Mouse (Mus musculus) cerebellum, postnatal 4 days (tissue): Measurements from ENCODE around the gene Apbb2.
A peak's percentile ranks its signal among the peaks of the same experiment; 100 is the strongest.

Source experiments
- DNase-seq, 2 experiments: peaks; one replicate each; pipeline ENCODE4 v3.0.0; 2022; ENCODE audit warnings: low spot score in 2 of 2, mixed read lengths in 1 of 2

Apbb2 gene

DNA sequence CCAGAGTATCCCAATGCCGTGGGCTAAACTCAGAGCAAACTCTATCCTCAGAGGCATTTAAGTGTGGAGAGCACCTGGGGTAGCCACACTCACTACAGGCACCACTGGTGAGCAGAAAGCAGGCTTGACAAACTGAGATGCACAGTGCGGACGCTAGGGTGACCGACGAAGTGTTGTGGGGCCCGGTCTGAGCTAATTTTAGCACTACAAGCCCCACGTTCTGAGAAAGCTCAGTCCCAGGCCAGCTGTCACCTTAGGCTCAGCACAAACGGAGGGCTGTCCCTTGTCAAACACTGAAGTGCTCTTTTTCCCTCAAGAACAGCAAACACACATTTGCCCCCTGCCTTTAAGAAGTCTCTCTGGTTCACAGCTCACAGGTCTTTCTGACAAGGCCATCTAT is 201.3 kb downstream of the Apbb2 start:
- DNase-seq = no peak

GRCm38 (mm10) chr5:66415700-66416543 is 202.7 kb downstream of the Apbb2 start:
- no peak for DNase-seq

DNA sequence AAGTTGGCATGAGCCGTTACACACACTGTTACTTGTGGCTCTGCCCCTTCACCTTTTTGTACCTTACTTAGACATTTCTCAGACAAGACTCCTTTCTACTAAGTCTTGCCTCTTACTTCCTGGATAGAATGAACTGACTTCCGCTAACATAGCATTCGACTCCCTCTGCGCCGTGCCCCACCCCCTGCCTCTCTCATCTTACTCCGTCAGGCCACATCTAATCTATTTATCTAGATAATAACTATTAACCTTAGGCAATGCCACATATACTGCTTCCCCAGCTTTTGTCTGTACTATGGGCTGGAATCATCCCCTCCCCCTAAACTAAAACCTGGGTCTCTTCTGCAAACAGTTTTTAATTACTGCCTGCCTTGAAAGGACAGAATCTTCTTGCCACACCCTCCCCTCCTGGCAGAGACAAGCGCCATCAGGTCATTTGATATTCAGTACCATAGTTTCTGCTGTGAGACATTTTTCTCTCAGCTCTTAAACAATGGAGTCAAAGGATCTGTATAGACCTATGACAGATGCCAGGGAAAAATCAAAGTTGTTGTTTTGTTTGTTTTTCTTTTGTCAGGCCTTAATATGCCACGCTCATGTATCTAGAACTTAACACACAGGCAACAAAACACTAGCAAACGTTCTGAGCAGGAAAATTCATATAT is 203.4 kb downstream of the Apbb2 start:
- DNase-seq = no peak

GRCm38 (mm10) chr5:66413402-66413801 is 205.2 kb downstream of the Apbb2 start:
- DNase-seq = no peak

- DNase-seq = no peak
Observed at GRCm38 (mm10) chr5:66412821-66413220, 205.8 kb downstream of the Apbb2 start.

DNA sequence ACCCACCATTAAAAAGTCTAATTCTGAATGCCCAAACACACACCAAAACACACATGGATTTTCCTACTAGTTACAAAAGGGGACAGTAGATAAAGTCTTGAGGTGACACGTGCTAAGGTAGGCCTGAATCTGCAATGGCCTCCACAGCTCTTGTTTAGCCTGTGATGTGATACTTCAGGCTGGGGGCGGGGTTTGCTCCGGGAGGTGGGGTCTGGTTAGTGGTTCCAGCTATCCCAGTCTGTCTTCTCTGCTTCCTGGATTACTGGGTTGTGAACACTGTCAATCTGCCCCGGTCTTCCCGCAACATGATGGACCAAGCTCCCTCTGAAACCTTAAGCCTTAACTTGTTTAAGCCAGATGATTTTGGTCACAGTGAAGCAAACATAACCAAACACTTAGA is 210.0 kb downstream of the Apbb2 start:
- DNase-seq = no peak

- no peak for DNase-seq
Observed at GRCm38 (mm10) chr5:66407948-66408347, 210.6 kb downstream of the Apbb2 start.

GRCm38 (mm10) chr5:66406431-66406830 is 212.2 kb downstream of the Apbb2 start:
- DNase-seq = no peak

DNA sequence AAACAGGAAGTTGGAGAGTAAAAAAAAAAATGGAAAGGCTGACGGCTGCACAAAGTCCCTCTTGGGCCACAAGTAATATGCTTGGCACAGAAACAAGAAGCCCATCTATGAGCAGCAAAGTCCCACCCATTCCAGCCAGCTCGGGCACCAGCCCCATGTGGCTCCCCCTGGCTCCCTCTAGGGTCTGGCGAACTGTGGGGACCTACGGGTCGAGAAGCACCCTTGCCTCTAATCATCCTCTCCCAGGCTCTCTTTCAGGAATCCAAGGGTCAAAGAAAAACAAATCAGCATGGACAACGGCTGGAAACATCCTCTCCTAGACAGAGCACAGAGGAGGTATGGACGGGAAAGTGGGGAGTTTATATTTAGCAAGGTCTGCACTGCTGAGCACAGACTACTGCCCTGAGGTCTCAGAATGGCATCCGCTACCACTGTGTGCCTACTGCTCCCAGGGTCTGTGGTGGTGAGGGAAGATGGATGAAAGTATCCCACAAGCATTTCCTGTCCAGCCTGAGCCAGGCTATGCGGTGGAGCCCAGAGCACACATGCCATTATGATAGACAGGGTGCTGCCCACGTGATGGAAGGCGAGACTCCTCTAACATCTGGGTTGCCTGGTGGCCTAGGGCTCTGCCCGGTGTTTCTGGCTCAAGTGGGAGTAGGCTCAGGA is 212.7 kb downstream of the Apbb2 start:
- DNase-seq = no peak

- DNase-seq = no peak
Observed at GRCm38 (mm10) chr5:66405305-66405704, 213.3 kb downstream of the Apbb2 start.

DNA sequence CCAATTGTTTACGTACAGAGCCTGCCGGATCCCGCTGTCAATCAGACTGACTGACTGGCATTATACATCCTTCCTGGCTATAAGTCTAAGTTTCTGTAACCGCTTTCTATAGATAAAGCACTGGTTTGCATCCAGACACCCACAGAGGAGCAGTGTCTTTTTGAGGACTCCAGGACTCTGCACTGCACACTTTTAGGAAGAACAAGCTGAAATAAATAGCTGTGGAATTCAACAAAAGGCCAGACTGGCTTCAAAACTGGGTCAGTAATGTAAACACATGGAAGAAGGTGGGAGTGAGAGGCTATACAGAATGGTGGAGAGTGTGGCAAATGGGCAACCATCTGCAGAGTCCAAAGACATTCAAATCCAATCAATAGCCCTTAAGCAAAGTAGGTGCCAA is 218.0 kb downstream of the Apbb2 start:
- DNase-seq = no peak

DNA sequence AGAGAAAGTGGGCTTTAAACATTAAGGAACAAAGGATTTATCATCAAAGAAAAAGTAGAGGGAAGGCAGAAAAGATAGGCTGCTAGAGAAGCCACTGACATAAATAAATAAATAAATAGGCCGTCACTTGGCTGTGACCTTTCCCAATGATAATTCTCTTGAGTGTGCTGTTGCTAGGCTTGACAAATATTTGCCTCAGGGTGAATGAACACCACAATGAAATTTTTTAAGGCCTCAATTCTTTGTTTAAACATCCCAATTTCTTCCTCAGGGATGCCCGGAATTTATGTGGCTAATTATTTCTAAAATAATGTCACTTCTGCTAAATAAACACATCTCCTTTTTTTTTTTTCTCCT is 219.3 kb downstream of the Apbb2 start:
- DNase-seq = no peak

GRCm38 (mm10) chr5:66398530-66399263 is 219.9 kb downstream of the Apbb2 start:
- DNase-seq = no peak

GRCm38 (mm10) chr5:66393767-66394446 is 224.7 kb downstream of the Apbb2 start:
- DNase-seq = no peak

DNA sequence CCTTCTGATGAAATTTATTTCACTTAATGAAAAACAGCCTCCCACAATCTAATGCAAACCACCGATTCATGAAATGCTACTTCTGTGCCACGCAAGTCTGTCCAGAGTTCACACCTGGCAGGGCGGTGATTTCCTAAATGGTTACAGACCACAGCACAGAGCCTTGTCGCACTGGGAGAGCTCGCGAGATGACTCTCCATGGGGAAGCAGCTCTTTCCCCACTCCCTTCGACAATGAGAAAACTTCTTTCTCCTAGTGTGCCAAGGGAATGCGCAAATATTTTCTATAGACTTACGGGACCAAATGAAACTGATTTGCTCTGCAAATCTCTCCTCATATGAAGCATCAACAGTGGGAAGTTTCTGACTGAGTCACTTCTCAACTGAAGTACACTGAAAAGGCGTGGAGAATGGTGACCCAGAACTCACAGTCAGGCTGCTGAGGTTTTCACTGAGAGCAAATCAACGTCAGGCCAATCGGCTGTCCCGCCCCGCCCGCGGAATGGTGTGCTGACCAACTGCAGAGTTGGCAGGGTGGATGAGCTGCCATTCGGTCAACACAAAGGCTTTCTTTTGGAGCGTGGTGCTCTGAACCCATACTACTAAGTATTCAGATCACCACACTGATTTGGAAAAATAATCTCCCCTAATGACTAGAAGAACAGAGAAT is 225.6 kb downstream of the Apbb2 start:
- DNase-seq = peak in 1 of 2 experiments; percentile 42

GRCm38 (mm10) chr5:66391771-66392170 is 226.8 kb downstream of the Apbb2 start:
- DNase-seq = no peak

DNA sequence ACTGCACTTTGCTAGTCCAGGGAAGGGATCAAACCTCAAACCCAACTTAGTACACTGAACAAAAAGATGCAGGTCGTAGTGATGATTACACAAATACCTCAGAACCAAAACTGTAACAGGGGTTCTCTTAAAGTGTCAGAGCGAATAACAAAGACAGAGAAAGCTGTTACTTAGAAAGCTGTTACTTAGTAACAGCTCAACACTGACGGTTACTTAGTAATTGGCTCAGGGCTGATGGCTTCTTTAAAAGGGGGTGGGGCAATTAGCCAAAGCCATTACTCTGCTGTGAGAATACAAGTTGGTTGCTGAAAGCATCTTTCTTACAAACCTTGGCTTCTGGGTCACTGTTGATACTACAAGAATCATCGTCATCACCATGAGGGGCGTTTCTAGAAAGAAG is 227.3 kb downstream of the Apbb2 start:
- DNase-seq = no peak

GRCm38 (mm10) chr5:66390567-66390966 is 228.0 kb downstream of the Apbb2 start:
- DNase-seq = no peak

- DNase-seq = no peak
Observed at GRCm38 (mm10) chr5:66387481-66387880, 231.1 kb downstream of the Apbb2 start.

- peak; percentile 47 to 70 for DNase-seq
Observed at GRCm38 (mm10) chr5:66385636-66386035, 232.9 kb downstream of the Apbb2 start.
